Mouse (Mus musculus) midbrain, postnatal 0 days (tissue): ENCODE measurements around the gene Cdhr4. TPM values are rescaled to one million over a fixed set of nuclear protein-coding genes. Genes with fewer than 3 reads are reported as not detected.

Experiments
- ATAC-seq: fragments of 200-750 bp; cut with Nextera tagmentation; 2 replicates; pipeline ENCODE4 v1.8.0; 2017; ENCODE audit warnings: moderate number of reproducible peaks, mild to moderate bottlenecking, moderate TSS enrichment, moderate library complexity; ENCODE audit not compliant: low FRiP score
- DNase-seq: peaks from one replicate; pipeline ENCODE4 v3.0.0-alpha.2; 2015; ENCODE audit warnings: low spot score
- H3K27ac ChIP-seq: fragments of 300-500 bp; sonication (generic); 2 replicates; pipeline ENCODE4 v1.5.1; 2014; ENCODE audit warnings: low read depth, mild to moderate bottlenecking, low read length, mixed read lengths
- H3K27me3 ChIP-seq: fragments of 300-500 bp; sonication (generic); 2 replicates; pipeline ENCODE4 v1.6.1; 2014; ENCODE audit warnings: low read length, control low read depth, mixed read lengths; ENCODE audit not compliant: insufficient read depth
- H3K36me3 ChIP-seq: fragments of 300-500 bp; sonication (generic); 2 replicates; pipeline ENCODE4 v1.6.1; 2014; ENCODE audit warnings: low read length, control low read depth, mixed read lengths; ENCODE audit not compliant: insufficient read depth
- H3K4me1 ChIP-seq: fragments of 300-500 bp; sonication (generic); 2 replicates; pipeline ENCODE4 v1.6.1; 2014; ENCODE audit warnings: mild to moderate bottlenecking, control low read depth, antibody characterized with exemption, low read length, mixed read lengths; ENCODE audit not compliant: insufficient read depth
- H3K4me2 ChIP-seq: fragments of 300-500 bp; sonication (generic); 2 replicates; pipeline ENCODE4 v1.6.1; 2014; ENCODE audit warnings: low read depth, mild to moderate bottlenecking, low read length, mixed read lengths; ENCODE audit not compliant: poor library complexity, severe bottlenecking
- H3K4me3 ChIP-seq: fragments of 300-500 bp; sonication (generic); 2 replicates; pipeline ENCODE4 v1.5.1; 2014; ENCODE audit warnings: low read depth, mild to moderate bottlenecking, low read length, moderate library complexity
- H3K9ac ChIP-seq: fragments of 300-500 bp; sonication (generic); replicated peaks from 2 replicates; pipeline ENCODE4 v1.6.1; 2014; ENCODE audit warnings: mild to moderate bottlenecking, low read length, moderate library complexity, mixed read lengths; ENCODE audit not compliant: poor library complexity, severe bottlenecking
- H3K9me3 ChIP-seq: fragments of 300-500 bp; sonication (generic); 2 replicates; pipeline ENCODE4 v1.6.1; 2016; ENCODE audit warnings: low read length, control low read depth
- CTCF ChIP-seq: IDR thresholded peaks from 2 replicates; pipeline ENCODE4 v1.5.1; 2016; ENCODE audit warnings: antibody characterized with exemption, mild to moderate bottlenecking
- WGBS: fragments of 180-500 bp; shearing (Covaris S2); extraction: QIAGEN DNeasy Blood & Tissue Kit; methylation state at CpG from one replicate; pipeline ENCODE4 v1.1.7; 2014; 5-methylcytosine and 5-hydroxymethylcytosine counted together
- polyA plus RNA-seq: library from polyadenylated mRNA; unstranded; fragments of >200 nt; fragmentation: Nextera tagmentation; extraction: Ambion mirVana; gene quantifications from 2 replicates; pipeline ENCODE4 v1.2.1, GENCODE M21; 2015
- total RNA-seq: library from RNA; depleted of rRNA; stranded (reverse); fragments of >200 nt; gene quantifications from 2 replicates; pipeline ENCODE4 v1.2.3, GENCODE M21; 2014

The Cdhr4 gene
- total and polyA plus RNA-seq, 2 experiments from 2014 or later = 1.1 to 5.6 TPM

GRCm38 (mm10) chr9:107970311-107970710, 22.0 kb upstream of the Cdhr4 start:
- WGBS = 80% methylated on average over 5 of the region's 5 CpGs
- no peak for TF ChIP-seq CTCF
- DNase-seq = no peak
- Histone ChIP-seq H3K4me3 (no peak overlapping the region), H3K4me2 (no peak overlapping the region), H3K4me1 (no peaks in the 10 kb centered on the region), H3K27me3 (no peaks in the 10 kb centered on the region), H3K9ac (no peak overlapping the region), H3K36me3 (peaks cover 6% of the 10 kb centered on the region; the same call in 1 of the 2 replicates), H3K9me3 (no peaks in the 10 kb centered on the region), H3K27ac (no peak overlapping the region)
- ATAC-seq = no peak

GRCm38 (mm10) chr9:107971690-107972541, 20.4 kb upstream of the Cdhr4 start:
- H3K27me3 ChIP-seq = no peaks in the 10 kb centered on the region
- WGBS = 87% methylated on average over 8 of the region's 8 CpGs
- ATAC-seq = no peak
- H3K27ac ChIP-seq = no peak overlapping the region
- DNase-seq = no peak
- no peak overlapping the region for H3K4me3 ChIP-seq
- H3K36me3 ChIP-seq = peaks cover 6% of the 10 kb centered on the region; the same call in 1 of the 2 replicates
- H3K4me1 ChIP-seq = no peaks in the 10 kb centered on the region
- no peaks in the 10 kb centered on the region for H3K9me3 ChIP-seq
- no peak for TF ChIP-seq CTCF
- H3K9ac ChIP-seq = no peak overlapping the region
- H3K4me2 ChIP-seq = no peak overlapping the region

- no peak for DNase-seq
- WGBS = 85% methylated on average over 10 of the region's 10 CpGs
- H3K27me3 ChIP-seq = no peaks in the 10 kb centered on the region
- no peak overlapping the region for H3K4me3 ChIP-seq
- H3K36me3 ChIP-seq = peaks cover 6% of the 10 kb centered on the region; the same call in 1 of the 2 replicates
- H3K9ac ChIP-seq = no peak overlapping the region
- H3K4me1 ChIP-seq = no peaks in the 10 kb centered on the region
- no peak overlapping the region for H3K27ac ChIP-seq
- ATAC-seq = no peak
- no peaks in the 10 kb centered on the region for H3K9me3 ChIP-seq
- no peak for TF ChIP-seq CTCF
- H3K4me2 ChIP-seq = no peak overlapping the region
Measured at GRCm38 (mm10) chr9:107974491-107975171, 17.7 kb upstream of the Cdhr4 start.

GRCm38 (mm10) chr9:107975399-107976386, 16.6 kb upstream of the Cdhr4 start, which contains the start of gene Uba7:
Uba7 (plus strand) TSS chr9:107975505.
- no peak within 1 kb of the TSS for H3K4me3 ChIP-seq
- H3K4me1 ChIP-seq = no peaks in the 10 kb centered on the region
- H3K9me3 ChIP-seq = no peaks in the 10 kb centered on the region
- H3K27me3 ChIP-seq = no peaks in the 10 kb centered on the region
- H3K36me3 ChIP-seq = peaks cover 6% of the 10 kb centered on the region; the same call in 1 of the 2 replicates
- 0 out of 2 replicates have a peak within 1 kb of the TSS, but pooled peaks have one; percentile 4 for H3K9ac ChIP-seq
- DNase-seq (no peak), ATAC-seq (no peak)
- H3K27ac ChIP-seq = no peak within 1 kb of the TSS
- no peak within 1 kb of the TSS for H3K4me2 ChIP-seq
- no peak for TF ChIP-seq CTCF
- 76% methylated on average over 12 of the region's 12 CpGs for WGBS

- Histone ChIP-seq H3K27me3 (no peaks in the 10 kb centered on the region), H3K4me3 (no peak overlapping the region), H3K27ac (no peak overlapping the region), H3K4me1 (no peaks in the 10 kb centered on the region), H3K36me3 (0 out of 2 replicates have a peak, but pooled peaks cover 3% of the 10 kb centered on the region), H3K4me2 (no peak overlapping the region), H3K9ac (no peak overlapping the region), H3K9me3 (no peaks in the 10 kb centered on the region)
- TF ChIP-seq CTCF = no peak
- ATAC-seq (no peak), DNase-seq (no peak)
- 86% methylated on average over 12 of the region's 12 CpGs for WGBS
Measured at GRCm38 (mm10) chr9:107978815-107979214, 13.5 kb upstream of the Cdhr4 start.
